Mouse (Mus musculus) hindbrain, embryonic 12.5 days (tissue): ENCODE data around the gene Atf6. TPM values are rescaled to one million over a fixed set of nuclear protein-coding genes. Genes with fewer than 3 reads are reported as not detected.

Experiments used
- ATAC-seq: fragments of 200-750 bp; cut with Nextera tagmentation; 2 replicates; pipeline ENCODE4 v1.8.0; 2017; ENCODE audit warnings: moderate TSS enrichment; ENCODE audit not compliant: low FRiP score
- H3K27ac ChIP-seq: fragments of 300-500 bp; sonication (generic); 2 replicates; pipeline ENCODE4 v1.5.1; 2016; ENCODE audit warnings: mild to moderate bottlenecking
- H3K27me3 ChIP-seq: fragments of 300-500 bp; sonication (generic); 2 replicates; pipeline ENCODE4 v1.6.1; 2016; ENCODE audit warnings: mild to moderate bottlenecking
- H3K36me3 ChIP-seq: fragments of 300-500 bp; sonication (generic); 2 replicates; pipeline ENCODE4 v1.6.1; 2016; ENCODE audit warnings: mild to moderate bottlenecking
- H3K4me1 ChIP-seq: fragments of 300-500 bp; sonication (generic); 2 replicates; pipeline ENCODE4 v1.6.1; 2016
- H3K4me2 ChIP-seq: fragments of 300-500 bp; sonication (generic); replicated peaks from 2 replicates; pipeline ENCODE4 v1.6.1; 2016; ENCODE audit warnings: mild to moderate bottlenecking
- H3K4me3 ChIP-seq: fragments of 300-500 bp; sonication (generic); 2 replicates; pipeline ENCODE4 v1.5.1; 2016; ENCODE audit warnings: mild to moderate bottlenecking
- H3K9ac ChIP-seq: fragments of 300-500 bp; sonication (generic); 2 replicates; pipeline ENCODE4 v1.6.1; 2016; ENCODE audit warnings: mild to moderate bottlenecking, moderate library complexity
- H3K9me3 ChIP-seq: fragments of 300-500 bp; sonication (generic); replicated peaks from 2 replicates; pipeline ENCODE4 v1.6.1; 2016; ENCODE audit warnings: mild to moderate bottlenecking
- WGBS: fragments of 180-500 bp; shearing (Covaris S2); methylation state at CpG from one replicate; pipeline ENCODE4 v1.1.7; 2016; 5-methylcytosine and 5-hydroxymethylcytosine counted together
- polyA plus RNA-seq: library from polyadenylated mRNA; unstranded; fragments of >200 nt; fragmentation: Nextera tagmentation; extraction: Ambion mirVana; gene quantifications from 2 replicates; pipeline ENCODE4 v1.2.1, GENCODE M21; 2016

The Atf6 gene
- polyA plus RNA-seq, 1 experiment from 2014 or later, result 10.3 TPM

- Histone ChIP-seq H3K4me2 (no peak overlapping the region), H3K4me1 (no peaks in the 10 kb centered on the region), H3K36me3 (no peaks in the 10 kb centered on the region), H3K27me3 (peaks cover 5% of the 10 kb centered on the region), H3K9me3 (no peaks in the 10 kb centered on the region), H3K9ac (no peak overlapping the region), H3K27ac (no peak overlapping the region), H3K4me3 (no peak overlapping the region)
- WGBS, result 85% methylated on average over 5 of the region's 5 CpGs
- no peak for ATAC-seq
Observed at GRCm38 (mm10) chr1:170896651-170897281, 29.2 kb upstream of the Atf6 start.

GRCm38 (mm10) chr1:170894603-170895602 is 27.3 kb upstream of the Atf6 start:
- H3K9me3 ChIP-seq, result no peaks in the 10 kb centered on the region
- H3K4me2 ChIP-seq, result no peak overlapping the region
- H3K4me3 ChIP-seq, result no peak overlapping the region
- no peak for ATAC-seq
- WGBS, result 66% methylated on average over 9 of the region's 9 CpGs
- H3K27me3 ChIP-seq, result 0 out of 2 replicates have a peak, but pooled peaks cover 3% of the 10 kb centered on the region
- no peak overlapping the region for H3K9ac ChIP-seq
- no peak overlapping the region for H3K27ac ChIP-seq
- H3K4me1 ChIP-seq, result no peaks in the 10 kb centered on the region
- no peaks in the 10 kb centered on the region for H3K36me3 ChIP-seq

GRCm38 (mm10) chr1:170892279-170892678 is 24.7 kb upstream of the Atf6 start:
- H3K9me3 ChIP-seq, result no peaks in the 10 kb centered on the region
- no peak overlapping the region for H3K4me2 ChIP-seq
- 46% methylated on average over 1 of the region's 1 CpGs for WGBS
- no peak overlapping the region for H3K4me3 ChIP-seq
- no peak for ATAC-seq
- H3K4me1 ChIP-seq, result no peaks in the 10 kb centered on the region
- H3K36me3 ChIP-seq, result no peaks in the 10 kb centered on the region
- no peak overlapping the region for H3K9ac ChIP-seq
- 0 out of 2 replicates have a peak, but pooled peaks cover 3% of the 10 kb centered on the region for H3K27me3 ChIP-seq
- no peak overlapping the region for H3K27ac ChIP-seq

DNA sequence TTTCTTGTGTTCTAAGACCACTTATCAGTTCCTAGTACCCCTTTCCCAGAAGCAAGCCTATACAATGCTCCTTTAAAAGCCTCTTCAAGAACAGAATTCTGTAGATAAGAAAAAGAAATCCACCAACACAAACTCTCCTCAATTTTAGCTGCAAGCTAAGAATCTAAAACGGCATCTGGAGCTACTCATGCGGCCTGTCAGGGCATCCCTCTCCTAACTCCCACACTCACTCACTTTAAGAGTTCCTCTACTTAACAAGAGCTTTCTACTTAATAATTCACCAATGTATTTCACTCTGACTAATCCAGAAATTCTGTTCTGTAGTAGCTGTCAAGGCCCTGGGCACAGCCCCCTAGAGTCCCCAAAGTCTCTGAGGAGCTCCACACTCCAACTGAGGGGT is 24.1 kb upstream of the Atf6 start:
- no peak overlapping the region for H3K4me3 ChIP-seq
- no peak for ATAC-seq
- no peak overlapping the region for H3K9ac ChIP-seq
- no peaks in the 10 kb centered on the region for H3K9me3 ChIP-seq
- no peak overlapping the region for H3K4me2 ChIP-seq
- no peaks in the 10 kb centered on the region for H3K36me3 ChIP-seq
- H3K27ac ChIP-seq, result no peak overlapping the region
- H3K27me3 ChIP-seq, result 0 out of 2 replicates have a peak, but pooled peaks cover 3% of the 10 kb centered on the region
- 79% methylated on average over 2 of the region's 2 CpGs for WGBS
- no peaks in the 10 kb centered on the region for H3K4me1 ChIP-seq

- Histone ChIP-seq H3K9me3 (no peaks in the 10 kb centered on the region), H3K4me2 (no peak overlapping the region), H3K4me1 (peaks cover 5% of the 10 kb centered on the region), H3K9ac (no peak overlapping the region), H3K36me3 (no peaks in the 10 kb centered on the region), H3K27me3 (no peaks in the 10 kb centered on the region), H3K27ac (no peak overlapping the region), H3K4me3 (no peak overlapping the region)
- ATAC-seq, result no peak
- WGBS, result 65% methylated on average over 4 of the region's 4 CpGs
Observed at GRCm38 (mm10) chr1:170889310-170889709, 21.7 kb upstream of the Atf6 start.

- 58% methylated on average over 6 of the region's 6 CpGs for WGBS
- H3K4me3 ChIP-seq, result no peak overlapping the region
Observed at GRCm38 (mm10) chr1:170886044-170886458, 18.5 kb upstream of the Atf6 start.

GRCm38 (mm10) chr1:170884978-170885561 is 17.5 kb upstream of the Atf6 start, which contains the start of the genes Gm26620 and Dusp12:
Gm26620 (plus strand) TSS chr1:170885065.
Dusp12 (minus strand) TSS chr1:170885540.
- H3K4me2 ChIP-seq, result peak within 1 kb of the TSS; percentile 73
- peaks cover 9% of the 10 kb centered on the region for H3K4me1 ChIP-seq
- H3K9ac ChIP-seq, result peak within 1 kb of the TSS; percentile 87
- peak; percentile 93 for ATAC-seq
- H3K4me3 ChIP-seq, result peak within 1 kb of the TSS; percentile 83
- no peaks in the 10 kb centered on the region for H3K9me3 ChIP-seq
- H3K27me3 ChIP-seq, result no peaks in the 10 kb centered on the region
- WGBS, result 0% methylated on average over 46 of the region's 46 CpGs
- H3K36me3 ChIP-seq, result peaks cover 8% of the 10 kb centered on the region; the same call in 1 of the 2 replicates
- peak within 1 kb of the TSS; percentile 77 for H3K27ac ChIP-seq

More at GRCm38 (mm10) chr1:170886044-170886458, 18.5 kb upstream of the Atf6 start:
- Histone ChIP-seq H3K9ac (no peak overlapping the region), H3K36me3 (no peaks in the 10 kb centered on the region), H3K4me1 (peaks cover 9% of the 10 kb centered on the region), H3K9me3 (no peaks in the 10 kb centered on the region), H3K4me2 (no peak overlapping the region), H3K27ac (no peak overlapping the region), H3K27me3 (no peaks in the 10 kb centered on the region)
- no peak for ATAC-seq

GRCm38 (mm10) chr1:170884390-170884789 is 16.8 kb upstream of the Atf6 start:
- 28% methylated on average over 8 of the region's 8 CpGs for WGBS
- H3K9me3 ChIP-seq, result no peaks in the 10 kb centered on the region

GRCm38 (mm10) chr1:170882915-170883485 is 15.4 kb upstream of the Atf6 start:
- H3K4me3 ChIP-seq, result no peak overlapping the region
- WGBS, result 88% methylated on average over 5 of the region's 5 CpGs
- H3K4me1 ChIP-seq, result peaks cover 9% of the 10 kb centered on the region
- no peaks in the 10 kb centered on the region for H3K9me3 ChIP-seq
- ATAC-seq, result no peak
- no peak overlapping the region for H3K27ac ChIP-seq
- no peak overlapping the region for H3K9ac ChIP-seq
- peaks cover 16% of the 10 kb centered on the region for H3K36me3 ChIP-seq
- H3K27me3 ChIP-seq, result no peaks in the 10 kb centered on the region
- H3K4me2 ChIP-seq, result no peak overlapping the region

More at GRCm38 (mm10) chr1:170884390-170884789, 16.8 kb upstream of the Atf6 start:
- no peaks in the 10 kb centered on the region for H3K27me3 ChIP-seq
- peaks cover 9% of the 10 kb centered on the region for H3K4me1 ChIP-seq
- peaks cover 11% of the 10 kb centered on the region for H3K36me3 ChIP-seq
- H3K27ac ChIP-seq, result no peak overlapping the region
- peak overlapping the region; percentile 87 for H3K9ac ChIP-seq
- peak overlapping the region; percentile 83 for H3K4me3 ChIP-seq
- peak overlapping the region; percentile 73 for H3K4me2 ChIP-seq
- ATAC-seq, result 0 out of 2 replicates have a peak, but pooled peaks have one; percentile 31

DNA sequence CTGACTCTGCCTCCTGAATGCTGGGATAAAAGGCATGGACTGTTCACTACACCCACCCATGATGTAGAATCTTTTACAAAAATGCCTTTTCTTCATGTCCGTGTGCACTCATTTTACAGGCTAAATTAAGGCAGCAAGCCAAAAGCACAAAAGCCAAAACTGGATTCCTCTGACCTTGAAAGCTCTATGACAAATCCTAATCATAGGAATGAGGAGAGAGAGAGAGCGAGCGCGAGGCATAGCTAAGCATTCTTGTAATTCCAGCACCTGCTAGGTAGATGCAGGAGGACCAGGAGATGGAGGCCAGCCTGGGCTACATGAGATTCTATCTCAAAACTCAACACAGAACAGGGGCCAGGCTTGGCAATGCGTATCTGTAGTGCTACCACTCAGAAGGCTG is 9.3 kb upstream of the Atf6 start:
- peaks cover 38% of the 10 kb centered on the region for H3K36me3 ChIP-seq
- H3K9ac ChIP-seq, result no peak overlapping the region
- no peak overlapping the region for H3K4me3 ChIP-seq
- H3K9me3 ChIP-seq, result no peaks in the 10 kb centered on the region
- H3K4me2 ChIP-seq, result no peak overlapping the region
- H3K27me3 ChIP-seq, result no peaks in the 10 kb centered on the region
- no peak for ATAC-seq
- no peak overlapping the region for H3K27ac ChIP-seq
- WGBS, result 95% methylated on average over 5 of the region's 5 CpGs
- no peaks in the 10 kb centered on the region for H3K4me1 ChIP-seq

GRCm38 (mm10) chr1:170875676-170876075 is 8.1 kb upstream of the Atf6 start:
- Histone ChIP-seq H3K9me3 (no peaks in the 10 kb centered on the region), H3K4me2 (no peak overlapping the region), H3K4me1 (no peaks in the 10 kb centered on the region), H3K36me3 (peaks cover 40% of the 10 kb centered on the region), H3K27ac (no peak overlapping the region), H3K27me3 (no peaks in the 10 kb centered on the region), H3K4me3 (no peak overlapping the region), H3K9ac (no peak overlapping the region)
- ATAC-seq, result no peak
- 89% methylated on average over 3 of the region's 3 CpGs for WGBS

DNA sequence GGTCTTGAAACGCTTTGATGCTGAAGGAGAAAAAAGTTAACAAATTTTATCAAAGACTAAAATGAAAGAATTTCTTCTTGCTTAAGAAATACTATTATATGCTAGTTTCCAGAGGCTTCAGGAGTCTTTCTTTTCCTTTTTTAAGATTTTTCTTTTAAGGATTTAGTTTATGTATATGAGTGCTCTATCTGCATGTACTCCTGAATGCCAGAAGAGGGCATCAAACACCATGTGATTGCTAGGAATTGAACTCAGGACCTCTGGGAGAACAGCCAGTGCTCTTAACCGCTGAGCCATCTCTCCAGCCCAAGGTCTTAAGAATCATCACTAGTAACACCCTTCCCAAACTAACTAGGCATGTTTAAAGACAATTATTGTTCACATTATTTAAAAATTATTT is 4.4 kb upstream of the Atf6 start:
- no peak for ATAC-seq
- Histone ChIP-seq H3K9me3 (no peaks in the 10 kb centered on the region), H3K36me3 (peaks cover 24% of the 10 kb centered on the region), H3K27me3 (no peaks in the 10 kb centered on the region), H3K4me2 (no peak overlapping the region), H3K9ac (no peak overlapping the region), H3K27ac (no peak overlapping the region), H3K4me1 (peaks cover 2% of the 10 kb centered on the region), H3K4me3 (no peak overlapping the region)
- 96% methylated on average over 2 of the region's 2 CpGs for WGBS
